Mouse (Mus musculus) myocyte (in vitro differentiated cells): Measurements from ENCODE around the gene Zfp987.
"Not testable (repeated sequence)": the region's sequence is repeated elsewhere in the genome, so short reads cannot be mapped to it uniquely, and the experiment has no call there.

Experiments
- CEBPB ChIP-seq: IDR thresholded peaks from 2 replicates; pipeline ENCODE4 v1.6.1; 2011; ENCODE audit warnings: mild to moderate bottlenecking, moderate library complexity; ENCODE audit not compliant: poor library complexity, insufficient read depth, severe bottlenecking
- E2F4 ChIP-seq: IDR thresholded peaks from one replicate; pipeline ENCODE4 v1.6.1; 2011; ENCODE audit warnings: mild to moderate bottlenecking, control low read depth, moderate library complexity; ENCODE audit not compliant: insufficient read depth
- MAX ChIP-seq: IDR thresholded peaks from one replicate; pipeline ENCODE4 v1.6.1; 2011; ENCODE audit warnings: low read depth, mild to moderate bottlenecking, control low read depth
- MYOD1 ChIP-seq, 3 experiments: IDR thresholded peaks; one replicate each; pipeline ENCODE4 v1.6.1; 2011; ENCODE audit warnings: control low read depth in 2 of 3, low read depth in 2 of 3, mild to moderate bottlenecking in 2 of 3, moderate library complexity in 1 of 3; ENCODE audit not compliant: insufficient read length in 2 of 3, control insufficient read depth in 1 of 3
- MYOG ChIP-seq, 3 experiments: IDR thresholded peaks; one replicate each; pipeline ENCODE4 v1.6.1; 2011; ENCODE audit warnings: control low read depth in 2 of 3, low read depth in 2 of 3, mild to moderate bottlenecking in 2 of 3; ENCODE audit not compliant: insufficient read length in 2 of 3, control insufficient read depth in 1 of 3, insufficient read depth in 1 of 3
- POLR2A ChIP-seq: IDR thresholded peaks from one replicate; pipeline ENCODE4 v1.6.1; 2011; ENCODE audit warnings: low read depth, mild to moderate bottlenecking, control low read depth, moderate library complexity; ENCODE audit not compliant: insufficient read length
- POLR2AphosphoS2 ChIP-seq: IDR thresholded peaks from one replicate; pipeline ENCODE4 v1.6.1; 2011; ENCODE audit warnings: low read depth, control low read depth; ENCODE audit not compliant: insufficient read length
- REST ChIP-seq: IDR thresholded peaks from one replicate; pipeline ENCODE4 v1.6.1; 2011; ENCODE audit warnings: mild to moderate bottlenecking, control low read depth, moderate library complexity; ENCODE audit not compliant: insufficient read depth, insufficient read length
- SRF ChIP-seq: IDR thresholded peaks from one replicate; pipeline ENCODE4 v1.6.1; 2011; ENCODE audit warnings: low read depth; ENCODE audit not compliant: control insufficient read depth, insufficient read length
- TCF12 ChIP-seq: IDR thresholded peaks from one replicate; pipeline ENCODE4 v1.6.1; 2011; ENCODE audit warnings: mild to moderate bottlenecking, control low read depth; ENCODE audit not compliant: poor library complexity, insufficient read depth, severe bottlenecking
- TCF3 ChIP-seq: IDR thresholded peaks from one replicate; pipeline ENCODE4 v1.6.1; 2011; ENCODE audit warnings: low read depth, control low read depth; ENCODE audit not compliant: insufficient read length
- USF1 ChIP-seq: IDR thresholded peaks from one replicate; pipeline ENCODE4 v1.6.1; 2011; ENCODE audit warnings: low read depth, mild to moderate bottlenecking, control low read depth, moderate library complexity

- not testable (repeated sequence) for TF ChIP-seq MYOG (IDR thresholded peaks at IDR 0.05; ENCODE audit: control insufficient read depth in 1 of 3, insufficient read depth in 1 of 3, insufficient read length in 2 of 3, low read depth in 2 of 3); POLR2A; SRF; MAX; TCF3; USF1; MYOD1 (IDR thresholded peaks at IDR 0.05; ENCODE audit: control insufficient read depth in 1 of 3, insufficient read length in 2 of 3, low read depth in 2 of 3); E2F4; POLR2AphosphoS2; CEBPB; REST; TCF12
Observed at GRCm38 (mm10) chr4:146064807-146065206, 32.3 kb upstream of the Zfp987 start.
